Mouse (Mus musculus): ENCODE results near the gene Prim1.
"Not testable (repeated sequence)": the region's sequence is repeated elsewhere in the genome, so short reads cannot be mapped to it uniquely, and the experiment has no call there.

The Prim1 gene

DNA sequence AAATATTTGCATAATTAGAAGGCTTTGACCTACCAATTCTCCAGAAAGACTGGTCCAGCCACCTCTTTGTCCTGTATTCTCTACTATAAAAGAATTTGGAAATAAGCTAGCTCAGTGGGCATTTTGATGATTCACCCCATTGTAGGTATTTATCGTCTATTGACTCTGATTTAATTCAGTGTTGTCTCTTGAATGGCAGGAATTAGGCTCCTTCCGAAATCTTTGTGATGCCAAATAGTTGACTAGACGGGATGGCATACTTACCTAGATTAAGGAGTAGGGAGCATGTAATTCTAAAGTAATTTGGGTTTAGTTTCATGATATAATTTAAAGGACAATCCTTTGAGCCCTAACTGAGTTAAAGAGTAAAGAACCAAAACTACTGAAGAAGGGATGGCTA, 23.0 kb downstream of the Prim1 start:
- no peak for DNase-seq (ENCODE audit: low read depth, low spot score)

DNA sequence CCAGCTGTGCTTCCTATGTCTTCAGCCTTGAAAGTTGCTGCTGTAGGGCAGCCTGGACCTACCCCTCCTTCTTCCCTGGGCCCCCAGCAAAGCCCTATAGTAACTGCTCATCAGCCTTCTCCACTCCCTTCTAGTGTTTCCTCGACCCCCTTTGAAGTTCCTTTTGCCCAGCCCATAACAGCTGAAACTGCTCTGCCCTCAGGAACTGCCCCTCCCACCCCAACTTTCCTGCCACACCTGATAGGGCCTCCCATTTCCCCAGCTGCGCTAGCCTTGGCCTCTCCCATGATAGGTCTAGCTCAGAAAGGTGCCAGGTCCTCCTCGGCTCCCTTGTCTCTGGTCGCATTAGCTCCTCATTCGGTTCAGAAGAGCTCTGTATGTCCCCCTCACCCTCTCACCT, 24.2 kb downstream of the Prim1 start:
- no peak for DNase-seq (ENCODE audit: low read depth, low spot score)

GRCm38 (mm10) chr10:128039858-128040257, 24.9 kb downstream of the Prim1 start:
- no peak for DNase-seq (ENCODE audit: low read depth, low spot score)

- no peak for DNase-seq (ENCODE audit: low read depth, low spot score)
Measured at GRCm38 (mm10) chr10:128040293-128040692, 25.3 kb downstream of the Prim1 start.

DNA sequence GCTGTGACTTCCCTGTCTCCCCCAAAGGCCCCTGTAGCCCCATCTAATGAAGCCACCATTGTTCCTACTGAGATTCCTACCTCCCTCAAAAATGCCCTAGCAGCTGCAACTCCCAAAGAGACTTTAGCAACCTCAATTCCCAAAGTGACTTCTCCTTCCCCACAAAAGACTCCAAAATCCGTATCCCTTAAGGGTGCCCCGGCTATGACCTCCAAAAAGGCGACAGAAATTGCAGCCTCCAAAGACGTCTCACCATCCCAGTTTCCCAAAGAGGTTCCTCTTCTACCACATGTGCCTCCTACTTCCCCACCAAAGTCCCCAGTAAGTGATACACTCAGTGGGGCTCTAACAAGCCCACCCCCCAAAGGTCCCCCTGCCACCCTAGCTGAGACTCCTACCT, 26.7 kb downstream of the Prim1 start:
- DNase-seq (ENCODE audit: low read depth, low spot score), result no peak

DNA sequence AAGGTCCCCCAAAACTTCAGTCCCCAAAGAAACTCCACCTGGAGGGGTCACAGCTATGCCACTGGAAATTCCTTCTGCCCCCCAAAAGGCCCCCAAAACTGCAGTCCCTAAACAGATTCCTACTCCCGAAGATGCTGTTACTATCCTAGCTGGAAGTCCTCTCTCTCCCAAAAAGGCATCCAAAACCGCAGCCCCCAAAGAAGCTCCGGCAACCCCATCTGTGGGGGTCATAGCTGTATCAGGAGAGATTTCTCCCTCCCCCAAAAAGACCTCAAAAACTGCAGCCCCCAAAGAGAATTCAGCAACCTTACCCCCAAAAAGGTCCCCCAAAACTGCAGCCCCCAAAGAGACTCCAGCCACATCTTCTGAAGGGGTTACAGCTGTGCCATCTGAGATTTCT, 27.5 kb downstream of the Prim1 start:
- no peak for DNase-seq (ENCODE audit: low read depth, low spot score)

DNA sequence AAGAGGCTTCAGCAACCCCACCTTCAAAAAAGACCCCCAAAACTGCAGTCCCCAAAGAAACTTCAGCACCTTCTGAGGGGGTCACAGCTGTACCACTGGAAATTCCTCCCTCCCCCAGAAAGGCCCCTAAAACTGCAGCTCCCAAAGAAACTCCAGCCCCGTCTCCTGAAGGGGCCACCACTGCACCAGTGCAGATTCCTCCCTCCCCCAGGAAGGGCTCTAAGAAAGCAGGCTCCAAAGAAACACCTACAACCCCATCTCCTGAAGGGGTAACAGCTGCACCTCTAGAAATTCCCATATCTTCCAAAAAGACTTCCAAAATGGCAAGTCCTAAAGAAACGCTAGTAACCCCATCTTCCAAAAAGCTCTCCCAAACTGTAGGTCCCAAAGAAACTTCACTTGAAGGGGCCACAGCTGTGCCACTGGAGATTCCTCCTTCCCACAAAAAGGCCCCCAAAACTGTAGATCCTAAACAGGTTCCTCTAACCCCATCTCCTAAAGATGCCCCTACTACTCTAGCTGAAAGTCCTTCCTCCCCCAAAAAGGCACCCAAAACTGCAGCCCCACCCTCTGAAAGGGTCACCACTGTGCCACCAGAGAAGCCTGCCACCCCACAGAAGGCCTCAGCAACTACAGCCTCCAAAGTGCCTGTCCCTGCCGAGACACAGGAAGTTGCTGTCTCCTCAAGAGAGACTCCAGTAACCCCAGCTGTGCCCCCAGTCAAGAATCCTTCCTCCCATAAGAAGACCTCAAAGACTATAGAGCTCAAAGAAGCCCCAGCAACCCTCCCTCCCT, 28.3 kb downstream of the Prim1 start:
- no peak for DNase-seq (ENCODE audit: low read depth, low spot score)

DNA sequence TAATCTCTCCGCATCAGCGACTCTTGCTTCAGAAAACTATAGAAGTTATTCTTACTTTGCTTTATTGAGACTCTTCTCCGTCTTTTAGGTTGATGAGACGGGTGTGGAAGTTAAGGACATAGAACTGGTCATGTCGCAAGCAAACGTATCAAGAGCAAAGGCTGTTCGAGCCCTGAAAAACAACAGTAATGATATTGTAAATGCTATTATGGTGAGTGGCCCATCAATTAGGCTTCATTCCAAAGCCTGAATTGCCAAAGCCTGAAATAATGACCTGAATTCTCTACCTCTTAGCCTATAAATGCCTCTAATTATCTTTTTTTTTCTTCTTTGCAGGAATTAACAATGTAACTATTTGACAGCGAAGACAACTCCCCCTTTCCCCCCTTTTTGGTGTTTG, 33.2 kb downstream of the Prim1 start:
- no peak for DNase-seq (ENCODE audit: low read depth, low spot score)

DNA sequence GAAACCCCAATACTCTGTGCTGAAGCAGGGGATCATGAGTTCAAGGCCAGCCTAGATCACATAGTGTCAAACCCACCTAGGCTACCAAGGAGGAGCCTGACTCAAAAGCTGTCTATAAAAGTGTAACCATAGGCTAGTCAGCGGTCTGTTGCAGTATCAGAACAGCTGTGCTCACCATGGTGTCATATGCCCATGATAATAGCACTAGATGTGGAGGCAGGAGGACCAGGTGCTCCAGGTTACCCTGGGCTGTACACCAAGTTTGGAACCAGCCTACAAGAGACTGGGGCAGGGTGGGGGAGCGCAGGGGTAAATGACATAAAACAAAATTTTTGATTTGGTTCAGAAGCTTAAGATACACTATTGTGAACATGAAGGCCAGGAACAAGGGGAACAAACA, 34.8 kb downstream of the Prim1 start:
- DNase-seq (ENCODE audit: low read depth, low spot score), result no peak

GRCm38 (mm10) chr10:128050355-128050754, 35.4 kb downstream of the Prim1 start:
- DNase-seq (ENCODE audit: low read depth, low spot score), result no peak

DNA sequence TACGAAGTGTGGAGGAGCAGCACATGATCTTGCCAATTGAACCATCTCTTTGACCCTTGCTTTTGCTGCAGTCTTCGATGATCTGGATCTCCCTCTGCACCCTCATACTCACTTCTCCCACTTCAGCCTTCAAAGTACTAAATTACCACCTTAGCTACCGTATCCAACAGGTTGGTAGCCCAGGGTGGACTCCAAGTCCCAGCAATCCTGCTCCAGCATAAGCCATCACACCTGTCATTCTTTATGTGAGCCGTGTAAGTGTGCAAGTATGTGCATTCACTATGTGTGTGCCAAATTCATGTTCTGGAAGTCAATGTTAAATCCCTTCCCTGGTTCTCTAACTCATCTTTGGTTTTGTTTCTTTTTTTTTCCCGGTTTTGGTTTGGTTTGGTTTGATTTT, 36.6 kb downstream of the Prim1 start:
- DNase-seq (ENCODE audit: low read depth, low spot score), result no peak

DNA sequence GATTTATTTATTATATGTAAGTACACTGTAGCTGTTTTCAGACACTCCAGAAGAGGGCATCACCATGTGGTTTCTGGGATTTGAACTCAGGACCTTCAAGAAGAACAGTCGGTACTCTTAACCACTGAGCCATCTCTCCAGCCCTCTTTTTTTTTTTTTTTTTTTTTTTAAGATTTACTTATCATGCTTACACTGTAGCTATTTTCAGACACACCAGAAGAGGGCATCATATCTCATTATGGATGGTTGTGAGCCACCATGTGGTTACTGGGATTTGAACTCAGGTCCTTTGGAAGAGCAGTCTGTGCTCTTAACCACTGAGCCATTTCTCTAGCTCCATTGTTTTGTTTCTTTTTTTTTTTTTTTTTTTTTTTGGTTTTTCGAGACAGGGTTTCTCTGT, 37.2 kb downstream of the Prim1 start:
- DNase-seq (ENCODE audit: low read depth, low spot score), result not testable (repeated sequence)

- no peak for DNase-seq (ENCODE audit: low read depth, low spot score)
Measured at GRCm38 (mm10) chr10:128053001-128053400, 38.0 kb downstream of the Prim1 start.

- DNase-seq (ENCODE audit: low read depth, low spot score), result no peak
Measured at GRCm38 (mm10) chr10:128058184-128058583, 43.2 kb downstream of the Prim1 start.

- DNase-seq (ENCODE audit: low read depth, low spot score), result peak; percentile 93
Measured at GRCm38 (mm10) chr10:128058601-128059151, 43.7 kb downstream of the Prim1 start, which contains the start of gene Ptges3. TSS of gene Ptges3 (plus strand) at chr10:128058954.

- DNase-seq (ENCODE audit: low read depth, low spot score), result peak; percentile 27
Measured at GRCm38 (mm10) chr10:128059207-128059981, 44.4 kb downstream of the Prim1 start.

DNA sequence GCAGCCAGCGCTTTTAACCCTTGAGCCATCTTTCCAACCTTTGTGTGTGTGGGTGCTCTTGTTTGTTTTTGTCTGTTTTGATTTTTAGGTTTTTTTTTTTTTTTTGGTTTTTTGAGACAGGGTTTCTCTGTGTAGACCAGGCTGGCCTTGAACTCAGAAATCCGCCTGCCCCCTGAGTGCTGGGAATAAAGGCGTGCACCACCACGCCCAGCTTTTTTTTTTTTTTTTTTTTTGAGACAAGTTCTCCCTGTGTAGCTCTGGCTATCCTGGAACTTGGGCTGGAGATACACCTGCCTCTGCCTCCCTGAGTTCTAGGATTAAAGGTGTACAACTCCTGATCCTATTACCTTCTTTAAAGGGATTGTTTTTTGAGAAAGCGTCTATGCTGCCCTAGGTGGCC, 46.1 kb downstream of the Prim1 start:
- no peak for DNase-seq (ENCODE audit: low read depth, low spot score)

DNA sequence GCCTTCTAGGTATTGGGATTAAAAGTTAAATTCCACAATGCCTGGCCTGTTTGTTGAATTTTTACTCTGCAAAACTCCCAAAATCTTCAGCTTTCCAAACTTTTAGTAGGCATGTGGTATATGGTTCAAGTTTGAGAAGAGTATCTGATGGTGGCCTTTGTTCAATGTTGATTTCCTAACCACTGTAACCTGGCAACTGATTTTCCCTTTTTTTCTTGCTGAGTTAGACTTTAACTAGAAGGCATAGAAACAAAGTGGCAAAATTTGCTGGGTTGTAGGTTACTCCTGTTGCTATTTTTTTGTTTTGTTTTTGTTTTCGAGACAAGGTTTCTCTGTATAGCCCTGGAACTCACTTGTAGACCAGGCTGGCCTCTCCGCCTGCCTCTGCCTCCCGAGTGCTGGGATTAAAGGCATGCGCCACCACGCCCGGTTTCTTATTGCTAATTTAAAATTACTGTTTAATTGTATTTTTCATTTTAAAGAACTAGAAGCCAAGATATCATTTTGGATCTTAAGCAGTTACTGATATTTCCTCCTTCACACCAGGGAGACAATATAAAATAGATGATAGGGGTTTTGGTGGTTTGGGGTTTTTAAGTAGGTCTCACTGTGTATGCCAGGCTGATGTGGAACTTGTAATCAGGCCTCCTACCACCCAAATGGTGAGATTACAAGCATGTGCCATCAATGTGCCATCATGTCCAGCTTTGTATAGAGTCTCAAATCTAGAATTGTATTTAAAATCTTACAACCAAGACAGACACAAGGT, 47.4 kb downstream of the Prim1 start:
- no peak for DNase-seq (ENCODE audit: low read depth, low spot score)

DNA sequence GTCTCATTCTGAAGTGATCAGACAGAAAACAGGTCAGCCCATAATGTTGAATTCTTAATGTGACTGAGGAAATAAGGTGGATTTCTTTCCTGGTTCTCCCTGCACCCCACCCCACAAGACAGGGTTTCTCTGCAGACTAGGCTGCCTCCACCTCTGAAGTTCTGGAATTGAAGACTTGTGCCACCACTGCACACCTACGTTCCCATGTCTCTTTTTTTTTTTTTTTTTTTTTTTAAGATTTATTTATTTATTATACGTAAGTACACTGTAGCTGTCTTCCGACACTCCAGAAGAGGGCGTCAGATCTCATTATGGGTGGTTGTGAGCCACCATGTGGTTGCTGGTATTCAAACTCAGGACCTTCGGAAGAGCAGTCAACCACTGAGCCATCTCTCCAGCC, 51.1 kb downstream of the Prim1 start:
- DNase-seq (ENCODE audit: low read depth, low spot score), result no peak

- no peak for DNase-seq (ENCODE audit: low read depth, low spot score)
Measured at GRCm38 (mm10) chr10:128069201-128069600, 54.2 kb downstream of the Prim1 start.

GRCm38 (mm10) chr10:128070432-128070831, 55.5 kb downstream of the Prim1 start:
- not testable (repeated sequence) for DNase-seq (ENCODE audit: low read depth, low spot score)

DNA sequence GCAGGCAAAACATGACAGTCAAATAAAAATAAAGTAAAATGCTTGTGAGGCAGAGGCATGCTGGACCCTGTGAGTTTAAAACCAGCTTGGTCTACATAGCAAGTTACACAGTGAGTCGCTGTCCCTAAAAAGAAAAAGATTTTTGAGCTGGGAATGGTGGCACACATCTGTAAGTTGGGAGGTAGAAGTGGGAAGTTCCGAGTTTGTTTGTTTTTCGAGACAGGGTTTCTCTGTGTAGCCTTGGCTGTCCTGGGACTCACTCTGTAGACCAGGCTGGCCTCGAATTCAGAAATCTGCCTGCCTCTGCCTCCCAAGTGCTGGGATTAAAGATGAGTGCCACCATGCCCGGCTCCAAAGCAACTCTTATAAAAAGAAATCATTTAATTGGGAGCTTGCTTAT, 63.3 kb downstream of the Prim1 start:
- not testable (repeated sequence) for DNase-seq (ENCODE audit: low read depth, low spot score)
